Comparison of ENCODE assay signal across 8 mouse cellular contexts in the genomic region with DNA sequence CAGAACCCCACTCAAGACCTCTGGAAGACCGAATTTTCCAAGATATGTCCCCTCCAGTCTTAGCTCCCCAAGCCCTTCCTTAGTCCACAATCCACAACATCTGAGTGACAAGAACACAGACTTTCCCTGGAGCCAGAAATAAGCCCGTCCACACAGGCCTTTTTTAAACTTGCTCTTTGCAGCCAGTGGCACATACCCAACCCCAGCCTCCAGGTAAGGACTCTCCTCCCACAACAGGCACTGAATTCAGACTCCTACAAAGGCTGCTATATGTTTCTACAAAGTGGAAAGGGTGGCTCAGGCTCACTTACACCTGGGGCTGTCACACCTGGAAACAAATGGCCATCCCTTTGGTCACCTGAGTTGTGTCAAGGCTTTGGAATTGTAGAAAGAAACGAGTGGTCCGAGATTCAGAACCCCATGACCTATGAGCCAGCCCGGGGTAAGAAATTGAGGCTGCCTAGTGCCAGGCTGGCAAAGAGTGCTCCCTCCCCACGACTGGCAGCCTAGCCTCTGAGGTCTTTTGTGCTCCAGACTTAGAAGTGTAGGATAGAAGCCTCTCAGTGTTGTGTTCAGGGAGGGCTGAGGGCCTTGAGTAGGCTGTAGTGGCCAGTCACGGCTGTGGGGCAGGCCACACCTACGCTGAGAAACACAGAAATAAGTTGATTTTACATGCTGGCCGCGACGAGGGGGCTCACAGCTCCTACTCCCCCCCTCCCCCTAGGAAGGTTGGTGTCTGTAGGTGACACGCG. TPM values are rescaled to one million over a fixed set of nuclear protein-coding genes. Genes with fewer than 3 reads are reported as not detected.
DNase-seq lines count a peak whose midpoint lies in the region; ATAC-seq and TF ChIP-seq lines count a peak whose summit lies in the region.
"Had no signal": no experiment of that assay in that cellular context is flagged by ENCODE, and none has a peak within 500 bp of the region (broad histone marks: within the 10 kb centered on the region; RNA-seq: fewer than 3 reads in every experiment).

No protein-coding gene starts in this region.

- H3K4me1 ChIP-seq in embryonic facial prominence, embryonic 12.5 days, result peaks cover 25% of the 10 kb centered on the region
- H3K4me1 ChIP-seq in intestine, postnatal 0 days (replicated peaks; ENCODE audit: control insufficient read depth, insufficient read depth, low read length), result no peaks in the 10 kb centered on the region
- peaks cover 31% of the 10 kb centered on the region for H3K4me1 ChIP-seq in midbrain, embryonic 16.5 days (ENCODE audit: control insufficient read depth, insufficient read depth, low read length)

- H3K27me3 ChIP-seq in embryonic facial prominence, embryonic 12.5 days, result no peaks in the 10 kb centered on the region
- H3K27me3 ChIP-seq in intestine, postnatal 0 days (replicated peaks; ENCODE audit: control insufficient read depth, insufficient read depth, low read length), result no peaks in the 10 kb centered on the region
- no peaks in the 10 kb centered on the region for H3K27me3 ChIP-seq in midbrain, embryonic 16.5 days (ENCODE audit: control insufficient read depth, insufficient read depth, low read depth, low read length)

- no peak for ATAC-seq in embryonic facial prominence, embryonic 12.5 days (ENCODE audit: insufficient number of reproducible peaks, insufficient read depth, low FRiP score, low TSS enrichment)
- ATAC-seq in intestine, postnatal 0 days, result no peak
- ATAC-seq in midbrain, embryonic 16.5 days, result peak; percentile 11; the same call in 1 of the 2 replicates

- 18% methylated on average over 13 of the region's 13 CpGs for WGBS in embryonic facial prominence, embryonic 12.5 days
- 17% methylated on average over 13 of the region's 13 CpGs for WGBS in intestine, postnatal 0 days
- 19% methylated on average over 13 of the region's 13 CpGs for WGBS in midbrain, embryonic 16.5 days

- peaks cover 19% of the 10 kb centered on the region for H3K36me3 ChIP-seq in embryonic facial prominence, embryonic 12.5 days
- peaks cover 13% of the 10 kb centered on the region for H3K36me3 ChIP-seq in intestine, postnatal 0 days (ENCODE audit: control insufficient read depth, insufficient read depth)
- peaks cover 3% of the 10 kb centered on the region; the same call in 1 of the 2 replicates for H3K36me3 ChIP-seq in midbrain, embryonic 16.5 days (ENCODE audit: control insufficient read depth, insufficient read depth, low read length)

- peak; percentile 21 for DNase-seq in retina, embryonic 14.5 days (ENCODE audit: low spot score)
- DNase-seq in retina, postnatal 1 day, result no peak
- no peak for DNase-seq in left cerebral cortex, postnatal 10 days (ENCODE audit: extremely low spot score in 1 of 2, low spot score in 2 of 2)
- no peak for DNase-seq in gastrocnemius, adult 18-20 months (ENCODE audit: low spot score)

- H3K9me3 ChIP-seq in embryonic facial prominence, embryonic 12.5 days, result no peaks in the 10 kb centered on the region
- H3K9me3 ChIP-seq in intestine, postnatal 0 days (ENCODE audit: control insufficient read depth), result no peaks in the 10 kb centered on the region
- H3K9me3 ChIP-seq in midbrain, embryonic 16.5 days (replicated peaks; ENCODE audit: control insufficient read depth, low read length, poor library complexity, severe bottlenecking), result no peaks in the 10 kb centered on the region

- peak overlapping the region; percentile 85 for H3K9ac ChIP-seq in embryonic facial prominence, embryonic 12.5 days
- H3K9ac ChIP-seq in intestine, postnatal 0 days (ENCODE audit: low read depth, low read length), result peak overlapping the region; percentile 73
- peak overlapping the region; percentile 84 for H3K9ac ChIP-seq in midbrain, embryonic 16.5 days (ENCODE audit: low read depth, low read length)

- intact Hi-C loops in left cerebral cortex, postnatal 10 days (cut with DNase I), result no loop called here

- peak overlapping the region; percentile 93 for H3K4me2 ChIP-seq in embryonic facial prominence, embryonic 12.5 days (replicated peaks)
- peak overlapping the region; percentile 94 for H3K4me2 ChIP-seq in intestine, postnatal 0 days (replicated peaks; ENCODE audit: low read depth)
- H3K4me2 ChIP-seq in midbrain, embryonic 16.5 days (ENCODE audit: low read length), result peak overlapping the region; percentile 89

- peak overlapping the region; percentile 87 for H3K4me3 ChIP-seq in embryonic facial prominence, embryonic 12.5 days
- H3K4me3 ChIP-seq in intestine, postnatal 0 days (ENCODE audit: low read depth, low read length), result peak overlapping the region; percentile 83
- peak overlapping the region; percentile 90 for H3K4me3 ChIP-seq in midbrain, embryonic 16.5 days (ENCODE audit: low read depth, low read length)

- H3K27ac ChIP-seq in embryonic facial prominence, embryonic 12.5 days, result peak overlapping the region; percentile 89
- peak overlapping the region; percentile 35; the same call in 1 of the 2 replicates for H3K27ac ChIP-seq in intestine, postnatal 0 days (ENCODE audit: low read depth, low read length)
- H3K27ac ChIP-seq in midbrain, embryonic 16.5 days (ENCODE audit: low read length), result no peak overlapping the region; the same call in none of the 2 replicates

- TF ChIP-seq CTCF in intestine, postnatal 0 days (IDR thresholded peaks at IDR 0.05; ENCODE audit: low read depth), result no peak

RNA-seq across cellular contexts. Expression of gene Zdhhc8, which starts 0.8 kb away (rescaled TPM):
- 19.9 and 23.0 TPM in 2 replicates for polyA plus RNA-seq in embryonic facial prominence, embryonic 12.5 days (2016; fragmentation: Nextera tagmentation; extraction: Ambion mirVana)
- 4.3 and 5.0 TPM in 2 replicates for polyA plus RNA-seq in intestine, postnatal 0 days (2015; fragmentation: Nextera tagmentation; extraction: Ambion mirVana)
- 13.8 and 17.9 TPM in 2 replicates for polyA plus RNA-seq in midbrain, embryonic 16.5 days (2015; fragmentation: Nextera tagmentation; extraction: Ambion mirVana)
- 100 to 1,000 TPM; 104 TPM for total RNA-seq in left cerebral cortex, postnatal 10 days (2021)
- 10 to 100 TPM; 23.7 to 27.3 TPM for total RNA-seq in gastrocnemius, adult 18-20 months (2021)

RNA-seq across cellular contexts. Expression of gene Trmt2a, which starts 14.4 kb away (rescaled TPM):
- 109 and 115 TPM in 2 replicates for polyA plus RNA-seq in embryonic facial prominence, embryonic 12.5 days (2016; fragmentation: Nextera tagmentation; extraction: Ambion mirVana)
- 26.1 and 28.7 TPM in 2 replicates for polyA plus RNA-seq in intestine, postnatal 0 days (2015; fragmentation: Nextera tagmentation; extraction: Ambion mirVana)
- polyA plus RNA-seq in midbrain, embryonic 16.5 days (2015; fragmentation: Nextera tagmentation; extraction: Ambion mirVana), result 105 and 106 TPM in 2 replicates
- total RNA-seq in left cerebral cortex, postnatal 10 days (2021), result 10 to 100 TPM; 46.7 to 53.2 TPM
- total RNA-seq in gastrocnemius, adult 18-20 months (2021), result 10 to 100 TPM in 1 of 2 experiments, 1 to 10 TPM in 1; 9.2 to 11.2 TPM

RNA-seq across cellular contexts. Expression of gene Ranbp1, which starts 14.4 kb away (rescaled TPM):
- 754 and 814 TPM in 2 replicates for polyA plus RNA-seq in embryonic facial prominence, embryonic 12.5 days (2016; fragmentation: Nextera tagmentation; extraction: Ambion mirVana)
- polyA plus RNA-seq in intestine, postnatal 0 days (2015; fragmentation: Nextera tagmentation; extraction: Ambion mirVana), result 229 and 231 TPM in 2 replicates
- 359 and 384 TPM in 2 replicates for polyA plus RNA-seq in midbrain, embryonic 16.5 days (2015; fragmentation: Nextera tagmentation; extraction: Ambion mirVana)
- total RNA-seq in left cerebral cortex, postnatal 10 days (2021), result 100 to 1,000 TPM; 116 to 122 TPM
- total RNA-seq in gastrocnemius, adult 18-20 months (2021), result 10 to 100 TPM; 20.0 to 26.0 TPM

RNA-seq across cellular contexts. Expression of gene Ccdc188, which starts 16.4 kb away (rescaled TPM):
- polyA plus RNA-seq in embryonic facial prominence, embryonic 12.5 days (2016; fragmentation: Nextera tagmentation; extraction: Ambion mirVana), result not detected in 2 replicates
- not detected in 2 replicates for polyA plus RNA-seq in intestine, postnatal 0 days (2015; fragmentation: Nextera tagmentation; extraction: Ambion mirVana)
- 0.14 TPM in 1 of 2 replicates, not detected in the other for polyA plus RNA-seq in midbrain, embryonic 16.5 days (2015; fragmentation: Nextera tagmentation; extraction: Ambion mirVana)
- not detected for total RNA-seq in left cerebral cortex, postnatal 10 days (2021)
- not detected for total RNA-seq in gastrocnemius, adult 18-20 months (2021)
- total RNA-seq: gastrocnemius, postnatal 36 days had no signal

RNA-seq across cellular contexts. Expression of gene Gm49776, which starts 24.0 kb away (rescaled TPM):
- polyA plus RNA-seq in embryonic facial prominence, embryonic 12.5 days (2016; fragmentation: Nextera tagmentation; extraction: Ambion mirVana), result 2.1 and 2.3 TPM in 2 replicates
- polyA plus RNA-seq in intestine, postnatal 0 days (2015; fragmentation: Nextera tagmentation; extraction: Ambion mirVana), result 1.2 and 1.5 TPM in 2 replicates
- polyA plus RNA-seq in midbrain, embryonic 16.5 days (2015; fragmentation: Nextera tagmentation; extraction: Ambion mirVana), result not detected in 2 replicates
- not detected for total RNA-seq in left cerebral cortex, postnatal 10 days (2021)
- not detected for total RNA-seq in gastrocnemius, adult 18-20 months (2021)
- total RNA-seq: gastrocnemius, postnatal 36 days had no signal
